Mouse (Mus musculus) stomach, embryonic 16.5 days (tissue): ENCODE measurements at regions not wholly inside any gene's neighbourhood (a gene's known extent, or its start where the extent isn't known, plus 50 kb on each side); places are given as distances from the start of the nearest gene placed in this dataset.

Source experiments
- ATAC-seq: fragments of 200-750 bp; cut with Nextera tagmentation; 2 replicates; pipeline ENCODE4 v1.8.0; 2017; ENCODE audit warnings: moderate number of reproducible peaks, moderate TSS enrichment; ENCODE audit not compliant: insufficient read depth, low FRiP score
- H3K27ac ChIP-seq: fragments of 300-500 bp; sonication (generic); 2 replicates; pipeline ENCODE4 v1.5.1; 2014; ENCODE audit warnings: low read length
- H3K27me3 ChIP-seq: fragments of 300-500 bp; sonication (generic); 2 replicates; pipeline ENCODE4 v1.6.1; 2014; ENCODE audit warnings: low read length, control low read depth, mixed read lengths; ENCODE audit not compliant: control insufficient read depth, insufficient read depth
- H3K36me3 ChIP-seq: fragments of 300-500 bp; sonication (generic); 2 replicates; pipeline ENCODE4 v1.6.1; 2014; ENCODE audit warnings: low read length; ENCODE audit not compliant: control insufficient read depth, insufficient read depth
- H3K4me1 ChIP-seq: fragments of 300-500 bp; sonication (generic); 2 replicates; pipeline ENCODE4 v1.6.1; 2014; ENCODE audit warnings: low read length, control low read depth, mixed read lengths; ENCODE audit not compliant: control insufficient read depth, insufficient read depth
- H3K4me2 ChIP-seq: fragments of 300-500 bp; sonication (generic); 2 replicates; pipeline ENCODE4 v1.6.1; 2014; ENCODE audit warnings: low read depth, low read length, mixed read lengths
- H3K4me3 ChIP-seq: fragments of 300-500 bp; sonication (generic); replicated peaks from 2 replicates; pipeline ENCODE4 v1.5.1; 2014; ENCODE audit warnings: mild to moderate bottlenecking, low read length
- H3K9ac ChIP-seq: fragments of 300-500 bp; sonication (generic); 2 replicates; pipeline ENCODE4 v1.6.1; 2014; ENCODE audit warnings: low read length
- H3K9me3 ChIP-seq: fragments of 300-500 bp; sonication (generic); replicated peaks from 2 replicates; pipeline ENCODE4 v1.6.1; 2016; ENCODE audit warnings: low read length, control low read depth; ENCODE audit not compliant: control insufficient read depth
- WGBS: fragments of 180-500 bp; shearing (Covaris S2); extraction: QIAGEN DNeasy Blood & Tissue Kit; methylation state at CpG from one replicate; pipeline ENCODE4 v1.1.7; 2014; 5-methylcytosine and 5-hydroxymethylcytosine counted together

DNA sequence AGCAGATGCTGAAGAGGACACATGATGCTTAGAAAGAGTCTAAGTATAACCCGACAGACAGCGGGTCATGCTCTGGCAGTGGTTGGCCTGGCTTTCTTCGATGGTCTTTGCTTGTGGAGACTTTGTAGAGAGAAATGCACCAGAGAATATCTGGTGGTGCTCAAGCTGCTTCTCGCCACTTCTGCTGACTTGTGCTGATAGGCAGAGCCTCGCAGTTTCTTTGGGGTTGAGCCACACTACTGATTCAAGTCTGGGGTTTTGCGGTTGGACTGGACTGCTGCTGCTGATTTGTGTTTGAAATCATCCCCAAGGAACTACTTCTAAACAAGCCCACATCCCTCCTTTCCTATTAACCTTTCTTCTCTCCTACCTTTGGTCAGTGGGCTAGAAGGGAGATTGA is 227.1 kb upstream of the Hnrnpa3 start:
- Histone ChIP-seq H3K4me1 (no peaks in the 10 kb centered on the region), H3K27me3 (no peaks in the 10 kb centered on the region), H3K9me3 (no peaks in the 10 kb centered on the region), H3K36me3 (no peaks in the 10 kb centered on the region), H3K27ac (no peak overlapping the region), H3K4me2 (no peak overlapping the region), H3K4me3 (no peak overlapping the region), H3K9ac (no peak overlapping the region)
- 86% methylated on average over 6 of the region's 6 CpGs for WGBS
- ATAC-seq, result no peak

DNA sequence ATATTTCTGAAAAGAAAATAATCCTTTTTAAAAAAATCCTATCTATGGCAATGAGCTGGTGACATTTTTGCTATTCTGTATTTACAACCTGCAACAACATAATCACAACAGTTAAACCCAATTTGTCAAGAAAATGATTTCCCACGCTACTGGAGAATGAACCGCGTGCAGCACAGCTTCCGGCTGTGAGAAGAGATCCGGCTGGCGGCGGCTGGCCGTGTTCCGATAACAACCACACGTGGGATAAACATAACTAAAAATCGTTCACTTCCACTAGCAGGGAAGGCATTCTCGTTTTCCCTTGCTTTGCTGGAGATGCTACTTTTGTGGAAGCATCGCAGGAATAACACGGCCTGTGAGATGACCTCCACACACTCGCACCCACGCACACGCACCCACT is 224.5 kb upstream of the Hnrnpa3 start:
- 77% methylated on average over 17 of the region's 17 CpGs for WGBS
- no peak for ATAC-seq
- no peaks in the 10 kb centered on the region for H3K27me3 ChIP-seq
- no peaks in the 10 kb centered on the region for H3K36me3 ChIP-seq
- H3K27ac ChIP-seq, result no peak overlapping the region
- H3K4me1 ChIP-seq, result no peaks in the 10 kb centered on the region
- no peak overlapping the region for H3K9ac ChIP-seq
- no peak overlapping the region for H3K4me3 ChIP-seq
- H3K4me2 ChIP-seq, result no peak overlapping the region
- H3K9me3 ChIP-seq, result no peaks in the 10 kb centered on the region

DNA sequence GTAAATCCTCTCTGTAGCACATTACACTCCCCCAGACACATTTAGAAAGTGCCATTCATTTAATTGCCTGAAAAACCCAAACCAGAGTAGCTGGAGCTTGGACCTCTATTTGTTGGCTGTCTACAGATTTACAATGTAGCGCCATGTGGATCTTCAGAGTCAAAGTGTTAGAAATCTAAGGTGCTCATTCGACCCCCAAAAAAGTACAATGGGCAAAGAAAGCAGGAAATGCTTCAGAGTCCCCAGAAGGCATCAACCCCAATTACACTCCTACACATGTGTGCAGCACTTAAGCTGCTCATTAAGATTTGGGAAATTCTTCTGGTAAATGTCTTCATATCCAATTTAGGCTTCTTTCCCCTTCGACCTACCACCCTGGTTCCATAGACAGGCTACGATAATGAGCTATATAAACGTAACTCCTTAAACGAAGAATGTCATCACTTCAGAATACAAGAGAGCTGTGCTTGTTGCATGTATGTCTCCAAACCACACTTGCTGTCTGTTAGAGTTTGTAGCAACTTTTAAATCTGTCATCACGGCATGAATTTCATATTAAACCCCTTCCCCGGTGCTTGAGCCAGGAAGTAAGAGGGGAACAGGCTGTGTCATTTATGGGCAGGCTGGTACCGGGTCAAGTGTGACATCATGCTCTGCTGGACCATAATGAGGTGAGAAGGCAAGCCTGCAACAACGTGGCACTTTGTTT is 219.4 kb upstream of the Hnrnpa3 start:
- Histone ChIP-seq H3K4me3 (no peak overlapping the region), H3K27me3 (no peaks in the 10 kb centered on the region), H3K9ac (no peak overlapping the region), H3K4me2 (no peak overlapping the region), H3K4me1 (no peaks in the 10 kb centered on the region), H3K9me3 (no peaks in the 10 kb centered on the region), H3K27ac (no peak overlapping the region), H3K36me3 (no peaks in the 10 kb centered on the region)
- 77% methylated on average over 10 of the region's 10 CpGs for WGBS
- no peak for ATAC-seq

DNA sequence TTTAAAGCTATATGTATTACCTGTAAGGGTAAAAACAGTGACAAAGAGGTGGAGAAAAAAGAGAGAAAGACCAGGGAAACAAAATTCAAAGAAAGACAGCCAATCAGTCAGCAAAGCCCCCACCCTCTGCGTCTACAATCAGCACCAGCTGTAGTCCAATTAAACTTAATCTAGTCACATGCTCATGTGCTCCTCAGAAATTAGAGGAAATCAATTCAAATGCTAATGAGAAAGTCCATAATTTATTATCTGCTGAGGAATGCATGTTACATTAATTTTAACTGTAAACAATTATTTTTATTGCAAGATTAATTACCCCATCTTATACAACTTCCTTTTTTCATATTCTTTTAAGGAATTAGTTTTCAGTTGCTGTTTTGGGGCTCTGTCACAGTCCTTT is 216.4 kb upstream of the Hnrnpa3 start:
- H3K27ac ChIP-seq, result no peak overlapping the region
- 77% methylated on average over 1 of the region's 1 CpGs for WGBS
- no peaks in the 10 kb centered on the region for H3K27me3 ChIP-seq
- no peaks in the 10 kb centered on the region for H3K36me3 ChIP-seq
- H3K4me1 ChIP-seq, result no peaks in the 10 kb centered on the region
- H3K4me3 ChIP-seq, result no peak overlapping the region
- H3K9me3 ChIP-seq, result no peaks in the 10 kb centered on the region
- no peak for ATAC-seq
- H3K4me2 ChIP-seq, result no peak overlapping the region
- no peak overlapping the region for H3K9ac ChIP-seq

DNA sequence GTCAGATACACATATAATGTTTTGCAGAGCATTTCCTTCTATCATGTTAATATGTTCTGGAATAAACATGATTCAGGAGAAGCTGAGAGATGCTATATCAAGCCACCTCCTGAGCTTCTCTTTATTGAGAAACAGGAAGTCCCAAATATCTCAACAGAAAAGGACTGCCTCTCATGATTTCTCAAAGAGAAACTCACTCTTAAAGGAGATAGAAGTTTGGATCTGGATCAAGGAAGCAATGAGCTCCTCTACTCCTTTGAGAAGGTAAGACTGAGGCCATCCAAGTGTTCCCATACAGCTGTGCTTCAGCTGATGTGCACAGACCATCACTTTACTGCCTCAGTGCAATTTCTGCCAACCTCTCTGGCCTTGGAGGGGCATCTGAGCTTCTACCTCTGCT is 213.9 kb upstream of the Hnrnpa3 start:
- no peak for ATAC-seq
- Histone ChIP-seq H3K4me2 (no peak overlapping the region), H3K9ac (no peak overlapping the region)

DNA sequence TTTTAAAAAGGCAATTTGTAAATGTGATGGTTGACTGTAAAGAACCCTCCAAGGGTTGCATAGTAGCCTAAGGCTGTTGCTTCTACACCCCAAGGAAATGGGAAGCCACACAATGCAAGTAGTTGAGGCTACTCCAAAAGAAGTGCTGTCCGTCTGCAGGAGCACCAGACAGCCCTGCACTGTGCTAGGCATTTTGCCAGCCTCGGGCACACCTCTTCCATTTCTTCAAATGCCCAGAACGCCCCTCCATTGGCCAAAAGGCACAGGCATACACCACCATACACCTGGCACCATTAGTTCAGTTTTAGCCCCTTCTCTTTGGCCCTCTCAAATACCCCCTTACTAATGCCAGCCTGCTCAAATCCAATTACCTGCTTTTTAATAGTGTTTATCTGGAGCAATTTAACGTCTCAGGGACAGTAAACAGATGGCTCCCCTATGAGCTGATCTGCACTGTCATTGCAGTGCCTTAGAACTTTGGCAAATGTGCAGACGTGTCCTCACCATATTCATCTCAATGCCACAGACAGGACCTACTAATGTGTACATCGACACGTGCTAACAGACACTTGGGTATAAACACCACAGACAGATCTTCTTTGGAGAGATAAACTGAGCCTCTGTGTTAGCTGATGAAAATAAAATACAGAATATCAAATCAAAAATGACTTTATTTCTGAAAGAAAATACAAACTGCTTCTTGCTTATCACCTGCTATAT is 211.9 kb upstream of the Hnrnpa3 start:
- ATAC-seq, result no peak
- no peaks in the 10 kb centered on the region for H3K36me3 ChIP-seq
- H3K9me3 ChIP-seq, result no peaks in the 10 kb centered on the region
- no peak overlapping the region for H3K4me3 ChIP-seq
- no peak overlapping the region for H3K4me2 ChIP-seq
- H3K27ac ChIP-seq, result no peak overlapping the region
- H3K9ac ChIP-seq, result no peak overlapping the region
- 56% methylated on average over 7 of the region's 7 CpGs for WGBS
- H3K27me3 ChIP-seq, result no peaks in the 10 kb centered on the region
- H3K4me1 ChIP-seq, result no peaks in the 10 kb centered on the region

More for the DNA sequence above, 213.9 kb upstream of the Hnrnpa3 start:
- Histone ChIP-seq H3K9me3 (no peaks in the 10 kb centered on the region), H3K36me3 (no peaks in the 10 kb centered on the region), H3K27ac (no peak overlapping the region), H3K27me3 (no peaks in the 10 kb centered on the region), H3K4me1 (no peaks in the 10 kb centered on the region), H3K4me3 (no peak overlapping the region)

DNA sequence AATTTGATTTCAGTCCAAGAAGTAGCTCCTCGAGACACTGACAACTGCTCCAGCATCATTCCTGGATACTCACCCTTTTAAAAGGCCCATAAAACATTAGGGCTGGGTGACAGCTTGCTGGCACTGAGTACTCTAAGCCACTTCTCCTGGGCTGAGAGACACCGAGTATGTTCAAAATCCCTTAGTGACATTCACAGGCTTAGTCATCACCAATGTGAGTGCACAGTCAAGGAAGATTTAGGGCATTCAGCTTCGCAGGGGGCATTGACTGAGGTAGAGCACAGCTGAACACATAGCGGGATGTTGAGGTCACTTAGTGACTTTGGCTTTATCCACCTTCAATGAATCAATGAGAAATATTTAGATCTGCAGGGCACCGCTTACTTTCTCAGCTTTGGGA is 210.8 kb upstream of the Hnrnpa3 start:
- Histone ChIP-seq H3K9me3 (no peaks in the 10 kb centered on the region), H3K4me2 (no peak overlapping the region), H3K36me3 (no peaks in the 10 kb centered on the region), H3K4me3 (no peak overlapping the region), H3K27ac (no peak overlapping the region), H3K4me1 (no peaks in the 10 kb centered on the region), H3K9ac (no peak overlapping the region), H3K27me3 (no peaks in the 10 kb centered on the region)
- 51% methylated on average over 5 of the region's 5 CpGs for WGBS
- no peak for ATAC-seq

DNA sequence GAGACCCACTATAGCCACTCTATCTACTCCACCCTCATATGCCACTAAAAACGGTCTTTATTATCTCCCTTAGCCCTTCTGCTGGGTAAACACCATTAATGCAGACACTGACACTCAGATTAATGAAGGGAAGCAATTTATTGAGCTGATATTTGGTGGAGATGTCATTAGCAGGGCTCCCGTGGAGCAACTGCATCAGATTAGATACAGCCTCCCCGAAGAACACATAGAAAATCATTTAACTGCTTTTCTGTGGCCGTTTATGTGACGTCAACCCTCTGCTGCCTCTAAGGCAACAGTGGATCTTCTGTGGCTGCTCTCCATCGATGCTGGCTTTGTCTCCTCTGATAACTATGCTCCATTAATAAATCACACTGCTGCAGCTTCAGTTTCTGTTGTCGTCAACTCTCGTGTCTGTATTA is 207.2 kb upstream of the Hnrnpa3 start:
- no peak for ATAC-seq
- Histone ChIP-seq H3K27ac (no peak overlapping the region), H3K27me3 (no peaks in the 10 kb centered on the region), H3K9me3 (no peaks in the 10 kb centered on the region), H3K36me3 (no peaks in the 10 kb centered on the region), H3K4me2 (no peak overlapping the region), H3K4me1 (no peaks in the 10 kb centered on the region), H3K9ac (no peak overlapping the region), H3K4me3 (no peak overlapping the region)
- 25% methylated on average over 8 of the region's 8 CpGs for WGBS

DNA sequence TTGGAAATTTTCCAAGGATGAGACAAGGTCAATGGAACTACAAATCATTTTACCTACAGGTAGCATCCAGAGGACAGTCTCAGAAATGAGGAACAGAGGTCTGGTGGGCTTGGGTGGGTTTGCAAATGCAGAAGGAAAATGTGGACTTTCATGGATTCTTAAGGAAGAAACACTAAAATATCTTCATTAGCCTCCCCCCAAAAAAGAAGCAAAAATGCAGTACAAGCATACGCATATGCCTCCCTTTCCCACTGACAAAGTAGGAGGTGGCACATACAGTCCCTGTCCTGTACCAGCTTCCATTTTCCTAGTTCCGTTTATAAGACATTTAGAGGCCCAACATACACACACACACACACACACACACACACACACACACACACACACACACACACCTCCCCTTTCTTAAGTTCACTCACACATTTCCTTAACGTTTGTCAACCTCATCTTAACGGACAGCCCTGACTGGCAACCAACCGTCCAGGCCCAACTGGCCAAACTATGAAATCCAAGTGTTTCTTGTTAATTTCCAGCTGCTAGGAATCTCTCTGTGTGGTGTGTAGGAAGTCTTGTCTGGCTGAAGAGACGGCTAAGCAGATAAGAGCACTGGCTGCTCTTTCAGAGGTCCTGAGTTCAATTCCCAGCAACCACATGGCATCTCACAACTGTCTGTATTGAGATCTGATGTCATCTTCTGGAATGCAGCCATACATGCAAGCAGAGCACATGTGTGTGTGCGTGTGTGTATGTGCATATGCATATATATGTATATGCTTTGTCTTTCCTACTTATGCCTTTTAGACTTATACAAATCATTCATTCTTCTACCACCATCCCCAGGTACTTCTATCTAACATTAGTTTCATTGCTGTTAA is 206.6 kb upstream of the Hnrnpa3 start:
- Histone ChIP-seq H3K4me3 (no peak overlapping the region), H3K4me1 (no peaks in the 10 kb centered on the region), H3K4me2 (no peak overlapping the region), H3K27me3 (no peaks in the 10 kb centered on the region), H3K27ac (no peak overlapping the region), H3K9me3 (no peaks in the 10 kb centered on the region), H3K36me3 (no peaks in the 10 kb centered on the region), H3K9ac (no peak overlapping the region)
- WGBS, result 73% methylated on average over 7 of the region's 7 CpGs
- ATAC-seq, result no peak
